Mouse (Mus musculus) spleen, adult 2 months (tissue): ENCODE measurements at regions not wholly inside any gene's neighbourhood (a gene's known extent, or its start where the extent isn't known, plus 50 kb on each side); places are given as distances from the start of the nearest gene placed in this dataset.

Experiments used
- DNase-seq, 2 experiments: peaks; one replicate each; pipeline versions ENCODE4 v3.0.0 to v3.0.0-alpha.2; 2012 to 2021; ENCODE audit warnings: low spot score in 2 of 2, low read depth in 1 of 2
- H3K27ac ChIP-seq: fragments of 200-500 bp; 2 replicates; pipeline ENCODE4 v1.5.1; 2012; ENCODE audit warnings: low read length, inconsistent platforms; ENCODE audit not compliant: insufficient read depth
- H3K27me3 ChIP-seq: fragments of 200-500 bp; 2 replicates; pipeline ENCODE4 v1.6.1; 2012; ENCODE audit warnings: mild to moderate bottlenecking, moderate library complexity, low read length, inconsistent platforms; ENCODE audit not compliant: control insufficient read depth, insufficient read depth
- H3K36me3 ChIP-seq: fragments of 200-500 bp; 2 replicates; pipeline ENCODE4 v1.6.1; 2012; ENCODE audit warnings: mild to moderate bottlenecking, low read length, inconsistent platforms; ENCODE audit not compliant: control insufficient read depth, insufficient read depth
- H3K4me1 ChIP-seq: fragments of 200-500 bp; 2 replicates; pipeline ENCODE4 v1.6.1; 2011; ENCODE audit warnings: inconsistent platforms; ENCODE audit not compliant: control insufficient read depth, insufficient read depth, insufficient read length
- H3K4me3 ChIP-seq: fragments of 200-500 bp; 2 replicates; pipeline ENCODE4 v1.5.1; 2011; ENCODE audit warnings: mild to moderate bottlenecking, inconsistent platforms; ENCODE audit not compliant: insufficient read depth, insufficient read length; ENCODE audit errors: extremely low read depth
- CTCF ChIP-seq: fragments of 200-500 bp; IDR thresholded peaks from 2 replicates; pipeline ENCODE4 v1.5.1; 2011; ENCODE audit warnings: mild to moderate bottlenecking, inconsistent platforms; ENCODE audit not compliant: insufficient read depth, insufficient read length, insufficient replicate concordance; ENCODE audit errors: extremely low read depth
- POLR2A ChIP-seq: fragments of 200-500 bp; IDR thresholded peaks from 2 replicates; pipeline ENCODE4 v1.6.1; 2011; ENCODE audit warnings: low read depth, low read length, inconsistent platforms
- WGBS: fragments of 180-500 bp; shearing (Covaris S2); methylation state at CpG from one replicate; pipeline ENCODE4 v1.1.7; 2018; 5-methylcytosine and 5-hydroxymethylcytosine counted together

GRCm38 (mm10) chr6:22572925-22573324 is 216.9 kb upstream of the Fam3c start:
- H3K36me3 ChIP-seq: no peaks in the 10 kb centered on the region
- TF ChIP-seq POLR2A (no peak), CTCF (no peak)
- no peaks in the 10 kb centered on the region for H3K27me3 ChIP-seq
- H3K4me1 ChIP-seq: no peaks in the 10 kb centered on the region
- H3K27ac ChIP-seq: no peak overlapping the region
- H3K4me3 ChIP-seq: no peak overlapping the region
- no peak for DNase-seq
- WGBS: 37% methylated on average over 1 of the region's 1 CpGs

- 90% methylated on average over 9 of the region's 9 CpGs for WGBS
- Histone ChIP-seq H3K4me1 (no peaks in the 10 kb centered on the region), H3K36me3 (no peaks in the 10 kb centered on the region), H3K27ac (no peak overlapping the region), H3K27me3 (no peaks in the 10 kb centered on the region), H3K4me3 (no peak overlapping the region)
- no peak for DNase-seq
- TF ChIP-seq POLR2A (no peak), CTCF (no peak)
Observed at GRCm38 (mm10) chr6:22567891-22568290, 211.8 kb upstream of the Fam3c start.

GRCm38 (mm10) chr6:22548296-22549245 is 192.5 kb upstream of the Fam3c start:
- no peaks in the 10 kb centered on the region for H3K4me1 ChIP-seq
- DNase-seq: no peak
- no peak overlapping the region for H3K4me3 ChIP-seq
- 86% methylated on average over 13 of the region's 13 CpGs for WGBS
- no peak overlapping the region for H3K27ac ChIP-seq
- H3K36me3 ChIP-seq: no peaks in the 10 kb centered on the region
- TF ChIP-seq POLR2A: no peak
- TF ChIP-seq CTCF: no peak
- no peaks in the 10 kb centered on the region for H3K27me3 ChIP-seq

- no peak overlapping the region for H3K27ac ChIP-seq
- no peaks in the 10 kb centered on the region for H3K4me1 ChIP-seq
- no peaks in the 10 kb centered on the region for H3K27me3 ChIP-seq
- no peaks in the 10 kb centered on the region for H3K36me3 ChIP-seq
- H3K4me3 ChIP-seq: no peak overlapping the region
- 65% methylated on average over 2 of the region's 2 CpGs for whole genome bisulfite sequencing
- no peak for TF ChIP-seq POLR2A
- no peak for TF ChIP-seq CTCF
- DNase-seq: no peak
Observed at GRCm38 (mm10) chr6:22541603-22542002, 185.6 kb upstream of the Fam3c start.

GRCm38 (mm10) chr6:22538254-22538653 is 182.2 kb upstream of the Fam3c start:
- no peak for DNase-seq
- no peaks in the 10 kb centered on the region for H3K4me1 ChIP-seq
- no peaks in the 10 kb centered on the region for H3K27me3 ChIP-seq
- H3K27ac ChIP-seq: no peak overlapping the region
- no peak overlapping the region for H3K4me3 ChIP-seq
- no peaks in the 10 kb centered on the region for H3K36me3 ChIP-seq
- TF ChIP-seq CTCF: no peak
- no peak for TF ChIP-seq POLR2A
- WGBS: 93% methylated on average over 4 of the region's 4 CpGs

- no peaks in the 10 kb centered on the region for H3K27me3 ChIP-seq
- H3K36me3 ChIP-seq: no peaks in the 10 kb centered on the region
- no peak overlapping the region for H3K4me3 ChIP-seq
- no peak overlapping the region for H3K27ac ChIP-seq
- TF ChIP-seq POLR2A (no peak), CTCF (no peak)
- no peak for DNase-seq
- 74% methylated on average over 3 of the region's 3 CpGs for WGBS
- no peaks in the 10 kb centered on the region for H3K4me1 ChIP-seq
Observed at GRCm38 (mm10) chr6:22524384-22524783, 168.3 kb upstream of the Fam3c start.
